Mouse (Mus musculus) lung, embryonic 14.5 days (tissue): Measurements from ENCODE around the gene Ccdc125. TPM values are rescaled to one million over a fixed set of nuclear protein-coding genes. Genes with fewer than 3 reads are reported as not detected.
A peak's percentile ranks its signal among the peaks of the same experiment; 100 is the strongest.
"Not testable (repeated sequence)": the region's sequence is repeated elsewhere in the genome, so short reads cannot be mapped to it uniquely, and the experiment has no call there.

Source experiments
- ATAC-seq: fragments of 200-750 bp; cut with Nextera tagmentation; 2 replicates; pipeline ENCODE4 v1.8.0; 2017; ENCODE audit warnings: mild to moderate bottlenecking, moderate TSS enrichment, moderate library complexity; ENCODE audit not compliant: insufficient read depth
- DNase-seq: peaks from one replicate; pipeline ENCODE4 v3.0.0-alpha.2; 2015
- H3K27ac ChIP-seq: fragments of 300-500 bp; sonication (generic); 2 replicates; pipeline ENCODE4 v1.5.1; 2014; ENCODE audit warnings: low read depth, mild to moderate bottlenecking, moderate library complexity
- H3K27me3 ChIP-seq: fragments of 300-500 bp; sonication (generic); 2 replicates; pipeline ENCODE4 v1.6.1; 2014; ENCODE audit warnings: low read length, control low read depth; ENCODE audit not compliant: insufficient read depth
- H3K36me3 ChIP-seq: fragments of 300-500 bp; sonication (generic); 2 replicates; pipeline ENCODE4 v1.6.1; 2014; ENCODE audit warnings: control low read depth; ENCODE audit not compliant: insufficient read depth
- H3K4me1 ChIP-seq: fragments of 300-500 bp; sonication (generic); 2 replicates; pipeline ENCODE4 v1.6.1; 2014; ENCODE audit warnings: antibody characterized with exemption, control low read depth; ENCODE audit not compliant: insufficient read depth
- H3K4me2 ChIP-seq: fragments of 300-500 bp; sonication (generic); 2 replicates; pipeline ENCODE4 v1.6.1; 2014; ENCODE audit warnings: mild to moderate bottlenecking
- H3K4me3 ChIP-seq: fragments of 300-500 bp; sonication (generic); 2 replicates; pipeline ENCODE4 v1.5.1; 2014; ENCODE audit warnings: low read depth, low read length
- H3K9ac ChIP-seq: fragments of 300-500 bp; sonication (generic); 2 replicates; pipeline ENCODE4 v1.6.1; 2014
- H3K9me3 ChIP-seq: fragments of 300-500 bp; sonication (generic); 2 replicates; pipeline ENCODE4 v1.6.1; 2016; ENCODE audit warnings: low read depth, low read length, control low read depth
- CTCF ChIP-seq: IDR thresholded peaks from 2 replicates; pipeline ENCODE4 v1.5.1; 2016; ENCODE audit warnings: antibody characterized with exemption, low read depth
- WGBS: fragments of 180-500 bp; shearing (Covaris S2); extraction: QIAGEN DNeasy Blood & Tissue Kit; methylation state at CpG from one replicate; pipeline ENCODE4 v1.1.7; 2014; 5-methylcytosine and 5-hydroxymethylcytosine counted together
- polyA plus RNA-seq: library from polyadenylated mRNA; unstranded; fragments of >200 nt; fragmentation: Nextera tagmentation; extraction: Ambion mirVana; gene quantifications from 2 replicates; pipeline ENCODE4 v1.2.1, GENCODE M21; 2014

Ccdc125 gene
- polyA plus RNA-seq, 1 experiment from 2014 or later: 11.1 TPM

DNA sequence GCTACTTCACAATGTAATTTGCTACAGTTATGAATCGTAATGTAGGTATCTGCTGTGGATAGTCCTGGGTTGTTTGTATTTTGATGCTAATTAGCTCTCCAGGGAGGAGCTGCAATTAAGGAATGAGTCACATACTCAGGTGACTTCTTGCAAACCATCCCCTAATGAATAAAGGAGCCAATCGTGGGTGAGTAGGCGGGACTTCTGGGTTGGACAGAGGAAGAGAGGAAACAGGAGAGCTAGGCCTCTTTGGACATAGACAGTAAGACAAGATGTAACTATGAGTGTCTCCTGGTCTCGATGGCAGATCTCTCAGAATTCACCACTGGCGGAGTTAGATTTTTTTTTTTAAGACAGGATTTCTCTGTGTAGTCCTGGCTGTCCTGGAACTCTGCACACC lies 52.1 kb downstream of the Ccdc125 start:
- Histone ChIP-seq H3K4me1 (no peaks in the 10 kb centered on the region), H3K36me3 (peaks cover 65% of the 10 kb centered on the region), H3K4me2 (no peak overlapping the region), H3K27ac (no peak overlapping the region), H3K4me3 (no peak overlapping the region), H3K9ac (no peak overlapping the region), H3K27me3 (no peaks in the 10 kb centered on the region), H3K9me3 (no peaks in the 10 kb centered on the region)
- ATAC-seq (no peak), DNase-seq (no peak)
- WGBS: 92% methylated on average over 5 of the region's 5 CpGs
- TF ChIP-seq CTCF: no peak

GRCm38 (mm10) chr13:100724051-100724754 lies 54.7 kb downstream of the Ccdc125 start:
- Histone ChIP-seq H3K27ac (no peak overlapping the region), H3K4me1 (peaks cover 3% of the 10 kb centered on the region; the same call in 1 of the 2 replicates), H3K27me3 (no peaks in the 10 kb centered on the region), H3K4me3 (no peak overlapping the region), H3K4me2 (no peak overlapping the region), H3K36me3 (peaks cover 62% of the 10 kb centered on the region), H3K9me3 (no peaks in the 10 kb centered on the region), H3K9ac (no peak overlapping the region)
- ATAC-seq (no peak), DNase-seq (peak; percentile 11)
- WGBS: 75% methylated on average over 7 of the region's 7 CpGs
- no peak for TF ChIP-seq CTCF

- no peaks in the 10 kb centered on the region for H3K27me3 ChIP-seq
- H3K4me1 ChIP-seq: peaks cover 5% of the 10 kb centered on the region; the same call in 1 of the 2 replicates
- H3K4me2 ChIP-seq: no peak overlapping the region
- no peak overlapping the region for H3K27ac ChIP-seq
- no peak overlapping the region for H3K9ac ChIP-seq
- no peak overlapping the region for H3K4me3 ChIP-seq
- peaks cover 53% of the 10 kb centered on the region for H3K36me3 ChIP-seq
- no peak for ATAC-seq
- no peaks in the 10 kb centered on the region for H3K9me3 ChIP-seq
- TF ChIP-seq CTCF: no peak
- DNase-seq: no peak
- 88% methylated on average over 10 of the region's 10 CpGs for WGBS
These were observed 55.7 kb downstream of the Ccdc125 start for GRCm38 (mm10) chr13:100725194-100725593.

GRCm38 (mm10) chr13:100728086-100728485 lies 58.6 kb downstream of the Ccdc125 start:
- TF ChIP-seq CTCF: no peak
- WGBS: 91% methylated on average over 5 of the region's 5 CpGs
- H3K36me3 ChIP-seq: peaks cover 28% of the 10 kb centered on the region
- H3K4me3 ChIP-seq: no peak overlapping the region
- ATAC-seq (no peak), DNase-seq (no peak)
- peaks cover 5% of the 10 kb centered on the region; the same call in 1 of the 2 replicates for H3K4me1 ChIP-seq
- H3K9me3 ChIP-seq: no peaks in the 10 kb centered on the region
- no peaks in the 10 kb centered on the region for H3K27me3 ChIP-seq
- no peak overlapping the region for H3K4me2 ChIP-seq
- H3K9ac ChIP-seq: no peak overlapping the region
- H3K27ac ChIP-seq: no peak overlapping the region

GRCm38 (mm10) chr13:100728530-100728929 lies 59.0 kb downstream of the Ccdc125 start:
- Histone ChIP-seq H3K36me3 (peaks cover 28% of the 10 kb centered on the region), H3K4me3 (0 out of 2 replicates have a peak overlapping the region, but pooled peaks have one; percentile 85)
- DNase-seq, H3K4me2 ChIP-seq, H3K27ac ChIP-seq, H3K9ac ChIP-seq, H3K27me3 ChIP-seq, H3K4me1 ChIP-seq, H3K9me3 ChIP-seq, ATAC-seq: not testable (repeated sequence)
- WGBS: 88% methylated on average over 4 of the region's 4 CpGs

GRCm38 (mm10) chr13:100730153-100730860 lies 60.8 kb downstream of the Ccdc125 start:
- DNase-seq (peak; percentile 39), ATAC-seq (peak; percentile 2; the same call in 1 of the 2 replicates)
- peak overlapping the region; percentile 85 for H3K4me3 ChIP-seq
- TF ChIP-seq CTCF: no peak
- H3K4me2 ChIP-seq: peak overlapping the region; percentile 74
- peak overlapping the region; percentile 97 for H3K27ac ChIP-seq
- H3K9ac ChIP-seq: peak overlapping the region; percentile 90
- H3K36me3 ChIP-seq: peaks cover 23% of the 10 kb centered on the region
- no peaks in the 10 kb centered on the region for H3K9me3 ChIP-seq
- WGBS: under 1% methylated on average over 30 of the region's 30 CpGs
- peaks cover 5% of the 10 kb centered on the region; the same call in 1 of the 2 replicates for H3K4me1 ChIP-seq
- no peaks in the 10 kb centered on the region for H3K27me3 ChIP-seq

- Histone ChIP-seq H3K4me2 (peak within 1 kb of the TSS; percentile 74), H3K4me1 (peaks cover 5% of the 10 kb centered on the region; the same call in 1 of the 2 replicates)
- under 1% methylated on average over 19 of the region's 19 CpGs for WGBS
These were observed 61.3 kb downstream of the Ccdc125 start, which contains the start of gene Cdk7 for GRCm38 (mm10) chr13:100730861-100731176. TSS of gene Cdk7 (minus strand) at chr13:100730939.

DNA sequence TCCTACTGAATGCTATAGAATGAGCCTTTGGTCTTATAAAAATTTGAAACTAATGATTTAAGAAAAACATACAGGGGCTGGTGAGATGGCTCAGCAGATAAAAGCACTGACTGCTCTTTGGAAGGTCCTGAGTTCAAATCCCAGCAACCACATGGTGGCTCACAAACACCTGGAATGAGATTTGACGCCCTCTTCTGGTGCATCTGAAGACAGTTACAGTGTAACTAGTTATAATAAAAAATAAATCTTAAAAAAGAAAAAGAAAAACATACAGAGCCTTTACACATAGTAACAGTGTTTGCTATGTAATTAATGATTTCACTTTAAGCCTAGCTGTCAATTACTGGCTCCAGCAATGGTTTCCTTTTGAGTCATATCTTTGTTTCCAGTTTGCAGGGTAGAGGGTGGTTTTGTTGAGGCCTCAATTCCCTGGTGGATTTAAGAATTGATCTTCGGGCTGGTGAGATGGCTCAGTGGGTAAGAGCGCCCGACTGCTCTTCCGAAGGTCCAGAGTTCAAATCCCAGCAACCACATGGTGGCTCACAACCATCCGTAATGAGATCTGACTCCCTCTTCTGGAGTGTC lies 62.0 kb downstream of the Ccdc125 start:
- Histone ChIP-seq H3K27ac (peak overlapping the region; percentile 97), H3K4me2 (peak overlapping the region; percentile 74), H3K4me3 (peak overlapping the region; percentile 85), H3K36me3 (peaks cover 21% of the 10 kb centered on the region)
- not testable (repeated sequence) for ATAC-seq, H3K9ac ChIP-seq, H3K27me3 ChIP-seq, H3K4me1 ChIP-seq, H3K9me3 ChIP-seq
- DNase-seq: peak; percentile 4
- WGBS: 86% methylated on average over 5 of the region's 6 CpGs

More at GRCm38 (mm10) chr13:100730861-100731176, 61.3 kb downstream of the Ccdc125 start, which contains the start of gene Cdk7:
- Histone ChIP-seq H3K9me3 (no peaks in the 10 kb centered on the region), H3K9ac (peak within 1 kb of the TSS; percentile 90), H3K27me3 (no peaks in the 10 kb centered on the region), H3K27ac (peak within 1 kb of the TSS; percentile 97), H3K4me3 (peak within 1 kb of the TSS; percentile 85), H3K36me3 (peaks cover 21% of the 10 kb centered on the region)
- DNase-seq: peak; percentile 99
- peak; percentile 100 for ATAC-seq
- TF ChIP-seq CTCF: no peak
